8 mouse cellular contexts compared by ENCODE assay signal in genomic region chr8:94986676-94987075, GRCm38 (mm10). TPM values are rescaled to one million over a fixed set of nuclear protein-coding genes. Genes with fewer than 3 reads are reported as not detected.
DNase-seq lines count a peak whose midpoint lies in the region; ATAC-seq and TF ChIP-seq lines count a peak whose summit lies in the region.

No protein-coding gene starts in this region.

- no peak for TF ChIP-seq POLR2A in myocyte (IDR thresholded peaks at IDR 0.05; ENCODE audit: insufficient read length, low read depth)

- WGBS in heart, embryonic 10.5 days, result 70% methylated on average over 5 of the region's 5 CpGs
- WGBS in forebrain, embryonic 10.5 days, result 74% methylated on average over 5 of the region's 5 CpGs

- intact Hi-C loops in heart, postnatal 14 days (cut with DNase I), result no loop called here

- peaks cover 53% of the 10 kb centered on the region; the same call in 1 of the 2 replicates for H3K27me3 ChIP-seq in heart, embryonic 10.5 days (ENCODE audit: insufficient read depth, poor library complexity, severe bottlenecking)
- H3K27me3 ChIP-seq in C2C12 (ENCODE audit: control insufficient read depth, insufficient read depth, insufficient read length), result no peaks in the 10 kb centered on the region
- peaks cover 7% of the 10 kb centered on the region; the same call in 1 of the 2 replicates for H3K27me3 ChIP-seq in forebrain, embryonic 10.5 days (ENCODE audit: poor library complexity, severe bottlenecking)
- H3K27me3 ChIP-seq in myocyte (ENCODE audit: control insufficient read depth, insufficient read depth, insufficient read length), result no peaks in the 10 kb centered on the region

- H3K36me3 ChIP-seq in heart, embryonic 10.5 days, result no peaks in the 10 kb centered on the region
- H3K36me3 ChIP-seq in C2C12 (ENCODE audit: control insufficient read depth, insufficient read depth), result no peaks in the 10 kb centered on the region
- H3K36me3 ChIP-seq in forebrain, embryonic 10.5 days (replicated peaks), result no peaks in the 10 kb centered on the region
- no peaks in the 10 kb centered on the region for H3K36me3 ChIP-seq in myocyte (ENCODE audit: control insufficient read depth, insufficient read depth)

- DNase-seq in heart, embryonic 10.5 days (ENCODE audit: low spot score), result no peak
- DNase-seq in heart, postnatal 14 days, result no peak
- DNase-seq in forebrain, embryonic 10.5 days (ENCODE audit: extremely low spot score, low spot score), result no peak
- peak; percentile 62 to 63 for DNase-seq in layer of hippocampus, adult 8-10 months (ENCODE audit: low spot score in 2 of 2)
- no peak for DNase-seq in adrenal gland, postnatal 36 days

- H3K27ac ChIP-seq in heart, embryonic 10.5 days, result peak overlapping the region; percentile 62; the same call in 1 of the 2 replicates
- peak overlapping the region; percentile 85 for H3K27ac ChIP-seq in forebrain, embryonic 10.5 days

- no peak for ATAC-seq in granulocyte monocyte progenitor cell, adult 5-6 weeks (replicated peaks; ENCODE audit: poor library complexity, severe bottlenecking)

- H3K4me2 ChIP-seq in myocyte (ENCODE audit: low read depth), result peak overlapping the region; percentile 13

- H3ac ChIP-seq in C2C12 (ENCODE audit: control insufficient read depth, insufficient read length, low read depth) (no peak overlapping the region), myocyte (ENCODE audit: control insufficient read depth, insufficient read length) (no peak overlapping the region)

- H3K4me1 ChIP-seq in heart, embryonic 10.5 days, result peaks cover 48% of the 10 kb centered on the region
- peaks cover 74% of the 10 kb centered on the region for H3K4me1 ChIP-seq in forebrain, embryonic 10.5 days

- TF ChIP-seq CTCF in C2C12 (IDR thresholded peaks at IDR 0.05; ENCODE audit: control insufficient read depth, insufficient read depth, insufficient read length), result no peak

- H3K4me3 ChIP-seq in heart, embryonic 10.5 days, result peak overlapping the region; percentile 25
- H3K4me3 ChIP-seq in C2C12 (ENCODE audit: insufficient read depth, poor library complexity, severe bottlenecking), result no peak overlapping the region
- H3K4me3 ChIP-seq in forebrain, embryonic 10.5 days, result no peak overlapping the region
- no peak overlapping the region for H3K4me3 ChIP-seq in myocyte

- no peaks in the 10 kb centered on the region for H3K9me3 ChIP-seq in heart, embryonic 10.5 days
- no peaks in the 10 kb centered on the region for H3K9me3 ChIP-seq in forebrain, embryonic 10.5 days

- H3K79me3 ChIP-seq in C2C12 (ENCODE audit: low read depth), result no peaks in the 10 kb centered on the region

- H3K79me2 ChIP-seq in C2C12 (ENCODE audit: control insufficient read depth, insufficient read depth) (no peaks in the 10 kb centered on the region), myocyte (ENCODE audit: control insufficient read depth, insufficient read depth) (no peaks in the 10 kb centered on the region)

TF ChIP-seq in C2C12, 6 proteins besides CTCF, POLR2A, EP300 and RAD21:
- TF ChIP-seq USF1 (IDR thresholded peaks at IDR 0.05; ENCODE audit: low read depth), result no peak
- no peak for TF ChIP-seq FOSL1 (IDR thresholded peaks at IDR 0.05; ENCODE audit: insufficient read depth, low read length, poor library complexity, severe bottlenecking)
- TF ChIP-seq MAX (IDR thresholded peaks at IDR 0.05), result no peak
- no peak for TF ChIP-seq CEBPB (IDR thresholded peaks at IDR 0.05; ENCODE audit: low read depth)
- no peak for TF ChIP-seq MYOG (IDR thresholded peaks at IDR 0.05; ENCODE audit: control insufficient read depth, extremely low read depth, insufficient read length)
- TF ChIP-seq MYOD1 (IDR thresholded peaks at IDR 0.05; ENCODE audit: control insufficient read depth, insufficient read length, low read depth), result peak; percentile 5
TF ChIP-seq in C2C12: peak in this region for 1.

TF ChIP-seq in myocyte, 11 proteins besides CTCF, POLR2A, EP300 and RAD21:
- TF ChIP-seq SRF (IDR thresholded peaks at IDR 0.05; ENCODE audit: control insufficient read depth, insufficient read length, low read depth) (no peak), POLR2AphosphoS2 (IDR thresholded peaks at IDR 0.05; ENCODE audit: insufficient read length, low read depth) (no peak), REST (IDR thresholded peaks at IDR 0.05; ENCODE audit: insufficient read depth, insufficient read length) (no peak), MYOG (IDR thresholded peaks at IDR 0.05; ENCODE audit: control insufficient read depth in 1 of 3, insufficient read depth in 1 of 3, insufficient read length in 2 of 3, low read depth in 2 of 3) (peak in 1 of 3 experiments; percentile 71), MYOD1 (IDR thresholded peaks at IDR 0.05; ENCODE audit: control insufficient read depth in 1 of 3, insufficient read length in 2 of 3, low read depth in 2 of 3) (peak in 1 of 3 experiments; percentile 7), TCF12 (IDR thresholded peaks at IDR 0.05; ENCODE audit: insufficient read depth, poor library complexity, severe bottlenecking) (no peak), CEBPB (IDR thresholded peaks at IDR 0.05; ENCODE audit: insufficient read depth, poor library complexity, severe bottlenecking) (no peak), E2F4 (IDR thresholded peaks at IDR 0.05; ENCODE audit: insufficient read depth) (no peak), TCF3 (IDR thresholded peaks at IDR 0.05; ENCODE audit: insufficient read length, low read depth) (no peak), USF1 (IDR thresholded peaks at IDR 0.05; ENCODE audit: low read depth) (no peak)
TF ChIP-seq in myocyte: peak in this region for 2.

RNA-seq across cellular contexts. Expression of gene Adgrg1, which starts 12.1 kb away (rescaled TPM):
- polyA plus RNA-seq in heart, embryonic 10.5 days (2016; fragmentation: Nextera tagmentation; extraction: Ambion mirVana), result 9.0 and 16.6 TPM in 2 replicates
- total RNA-seq in heart, postnatal 14 days (2021), result 10 to 100 TPM; 59.3 to 73.3 TPM
- polyA plus RNA-seq in C2C12 (2012; fragmentation: generic; extraction: Trizol) (2.8 TPM), myocyte (2012; fragmentation: generic; extraction: Trizol) (12.4 TPM)
- polyA plus RNA-seq in forebrain, embryonic 10.5 days (2016; fragmentation: Nextera tagmentation; extraction: Ambion mirVana), result 94.8 and 107 TPM in 2 replicates
- 10 to 100 TPM; 81.5 to 97.4 (median 90.2) TPM for total RNA-seq in layer of hippocampus, adult 8-10 months (2022)
- 10 to 100 TPM; 15.1 to 23.4 TPM for total RNA-seq in adrenal gland, postnatal 36 days (2021)
- 115 and 208 TPM in 2 replicates for total RNA-seq in granulocyte monocyte progenitor cell, adult 5-6 weeks (2014; fragmentation: Nextera tagmentation)
- total RNA-seq in granulocyte monocyte progenitor cell, adult 5-6 weeks (2017), result 50.3 and 50.9 TPM in 2 replicates

RNA-seq across cellular contexts. Expression of gene Adgrg3, which starts 30.8 kb away (rescaled TPM):
- 3.0 and 3.9 TPM in 2 replicates for polyA plus RNA-seq in heart, embryonic 10.5 days (2016; fragmentation: Nextera tagmentation; extraction: Ambion mirVana)
- total RNA-seq in heart, postnatal 14 days (2021), result 1 to 10 TPM; 1.5 TPM
- polyA plus RNA-seq in C2C12 (2012; fragmentation: generic; extraction: Trizol) (19.4 TPM), myocyte (2012; fragmentation: generic; extraction: Trizol) (9.1 TPM)
- 4.9 and 5.2 TPM in 2 replicates for polyA plus RNA-seq in forebrain, embryonic 10.5 days (2016; fragmentation: Nextera tagmentation; extraction: Ambion mirVana)
- under 1 TPM in 3 of 4 experiments, not detected in 1; 0.20 to 0.47 (median 0.27) TPM for total RNA-seq in layer of hippocampus, adult 8-10 months (2022)
- total RNA-seq in adrenal gland, postnatal 36 days (2021), result 1 to 10 TPM; 3.2 to 3.7 TPM
- 142 and 175 TPM in 2 replicates for total RNA-seq in granulocyte monocyte progenitor cell, adult 5-6 weeks (2014; fragmentation: Nextera tagmentation)
- 170 and 173 TPM in 2 replicates for total RNA-seq in granulocyte monocyte progenitor cell, adult 5-6 weeks (2017)

Comparison
In these comparisons a context has a peak if more than half of its experiments do, and no peak if none do; other contexts are left out.
1. DNase-seq: peak in layer of hippocampus, adult 8-10 months (2 of 2); none in heart, embryonic 10.5 days (single experiment), heart, postnatal 14 days (0 of 2), forebrain, embryonic 10.5 days (single experiment) and adrenal gland, postnatal 36 days (0 of 2).
2. RNA of gene Adgrg3, which starts 30.8 kb away (total RNA-seq): 142 to 175 TPM in granulocyte monocyte progenitor cell, adult 5-6 weeks; 3.2 to 3.7 TPM in adrenal gland, postnatal 36 days, 1.5 TPM in heart, postnatal 14 days and 0.20 to 0.47 TPM in layer of hippocampus, adult 8-10 months; every median in the first group is over 10 times any median in the second.